Mouse (Mus musculus): ENCODE measurements around the gene Hsd3b7. TPM values are rescaled to one million over a fixed set of nuclear protein-coding genes. Genes with fewer than 3 reads are reported as not detected.
A peak's percentile ranks its signal among the peaks of the same experiment; 100 is the strongest.

The Hsd3b7 gene
- polyA plus RNA-seq, 1 experiment from 2014 or later: 55.8 TPM

- WGBS: 44% methylated on average over 13 of the region's 13 CpGs
- no peak overlapping the region for H3K9ac ChIP-seq (replicated peaks; ENCODE audit: low read depth)
- no peak overlapping the region for H3K4me2 ChIP-seq (replicated peaks; ENCODE audit: low read depth, low read length)
- ATAC-seq: no peak
- TF ChIP-seq CTCF (IDR thresholded peaks at IDR 0.05) (peak; percentile 46), EP300 (IDR thresholded peaks at IDR 0.05) (no peak)
- DNase-seq (ENCODE audit: low spot score): no peak
- H3K9me3 ChIP-seq (ENCODE audit: low read length): no peaks in the 10 kb centered on the region
- H3K27ac ChIP-seq (ENCODE audit: low read length): no peak overlapping the region
- no peaks in the 10 kb centered on the region for H3K36me3 ChIP-seq (ENCODE audit: insufficient read depth, low read length)
- H3K27me3 ChIP-seq (replicated peaks; ENCODE audit: insufficient read depth, low read length): no peaks in the 10 kb centered on the region
- H3K4me3 ChIP-seq (ENCODE audit: low read depth, low read length): no peak overlapping the region
- peaks cover 10% of the 10 kb centered on the region for H3K4me1 ChIP-seq (ENCODE audit: insufficient read depth, low read depth, low read length)
Observed at GRCm38 (mm10) chr7:127768346-127768996, 31.9 kb upstream of the Hsd3b7 start.

- Histone ChIP-seq H3K4me1 (ENCODE audit: insufficient read depth, low read depth, low read length) (peaks cover 10% of the 10 kb centered on the region), H3K27ac (ENCODE audit: low read length) (peak overlapping the region; percentile 93), H3K4me2 (replicated peaks; ENCODE audit: low read depth, low read length) (peak overlapping the region; percentile 95), H3K36me3 (ENCODE audit: insufficient read depth, low read length) (no peaks in the 10 kb centered on the region), H3K4me3 (ENCODE audit: low read depth, low read length) (peak overlapping the region; percentile 81), H3K27me3 (replicated peaks; ENCODE audit: insufficient read depth, low read length) (no peaks in the 10 kb centered on the region), H3K9ac (replicated peaks; ENCODE audit: low read depth) (peak overlapping the region; percentile 87), H3K9me3 (ENCODE audit: low read length) (no peaks in the 10 kb centered on the region)
- DNase-seq (ENCODE audit: low spot score) (peak; percentile 100), ATAC-seq (peak; percentile 92)
- under 1% methylated on average over 16 of the region's 16 CpGs for WGBS
- TF ChIP-seq CTCF (IDR thresholded peaks at IDR 0.05): no peak
- TF ChIP-seq EP300 (IDR thresholded peaks at IDR 0.05): peak; percentile 17; the same call in 1 of the 2 replicates
Observed at GRCm38 (mm10) chr7:127768997-127769593, 31.3 kb upstream of the Hsd3b7 start.

GRCm38 (mm10) chr7:127769651-127770038 is 30.8 kb upstream of the Hsd3b7 start, which contains the start of gene Orai3:
TSS of gene Orai3 (plus strand) at chr7:127769815.
- H3K4me2 ChIP-seq (replicated peaks; ENCODE audit: low read depth, low read length): peak within 1 kb of the TSS; percentile 95
- no peak for TF ChIP-seq CTCF (IDR thresholded peaks at IDR 0.05)
- no peak; the same call in 1 of the 2 replicates for TF ChIP-seq EP300 (IDR thresholded peaks at IDR 0.05)
- peaks cover 10% of the 10 kb centered on the region for H3K4me1 ChIP-seq (ENCODE audit: insufficient read depth, low read depth, low read length)
- no peaks in the 10 kb centered on the region for H3K27me3 ChIP-seq (replicated peaks; ENCODE audit: insufficient read depth, low read length)
- no peaks in the 10 kb centered on the region for H3K36me3 ChIP-seq (ENCODE audit: insufficient read depth, low read length)
- H3K27ac ChIP-seq (ENCODE audit: low read length): peak within 1 kb of the TSS; percentile 93
- peak within 1 kb of the TSS; percentile 87 for H3K9ac ChIP-seq (replicated peaks; ENCODE audit: low read depth)
- 0% methylated on average over 24 of the region's 24 CpGs for WGBS
- DNase-seq (ENCODE audit: low spot score) (peak; percentile 95), ATAC-seq (peak; percentile 85)
- H3K9me3 ChIP-seq (ENCODE audit: low read length): no peaks in the 10 kb centered on the region
- peak within 1 kb of the TSS; percentile 81 for H3K4me3 ChIP-seq (ENCODE audit: low read depth, low read length)

GRCm38 (mm10) chr7:127770039-127770905 is 30.1 kb upstream of the Hsd3b7 start:
- no peaks in the 10 kb centered on the region for H3K36me3 ChIP-seq (ENCODE audit: insufficient read depth, low read length)
- peaks cover 10% of the 10 kb centered on the region for H3K4me1 ChIP-seq (ENCODE audit: insufficient read depth, low read depth, low read length)
- ATAC-seq: peak; percentile 9
- DNase-seq (ENCODE audit: low spot score): peak; percentile 24
- H3K4me3 ChIP-seq (ENCODE audit: low read depth, low read length): peak overlapping the region; percentile 81
- peak overlapping the region; percentile 87 for H3K9ac ChIP-seq (replicated peaks; ENCODE audit: low read depth)
- WGBS: 1% methylated on average over 27 of the region's 27 CpGs
- H3K4me2 ChIP-seq (replicated peaks; ENCODE audit: low read depth, low read length): peak overlapping the region; percentile 95
- no peaks in the 10 kb centered on the region for H3K27me3 ChIP-seq (replicated peaks; ENCODE audit: insufficient read depth, low read length)
- H3K9me3 ChIP-seq (ENCODE audit: low read length): no peaks in the 10 kb centered on the region
- 0 out of 2 replicates have a peak, but pooled peaks have one; percentile 2 for TF ChIP-seq EP300 (IDR thresholded peaks at IDR 0.05)
- TF ChIP-seq CTCF (IDR thresholded peaks at IDR 0.05): no peak
- peak overlapping the region; percentile 93 for H3K27ac ChIP-seq (ENCODE audit: low read length)

GRCm38 (mm10) chr7:127771262-127771661 is 29.1 kb upstream of the Hsd3b7 start:
- ATAC-seq: no peak
- no peak overlapping the region for H3K9ac ChIP-seq (replicated peaks; ENCODE audit: low read depth)
- WGBS: 63% methylated on average over 5 of the region's 5 CpGs
- H3K27ac ChIP-seq (ENCODE audit: low read length): no peak overlapping the region
- no peaks in the 10 kb centered on the region for H3K9me3 ChIP-seq (ENCODE audit: low read length)
- DNase-seq (ENCODE audit: low spot score): no peak
- no peak overlapping the region for H3K4me2 ChIP-seq (replicated peaks; ENCODE audit: low read depth, low read length)
- TF ChIP-seq EP300 (IDR thresholded peaks at IDR 0.05): no peak
- no peak for TF ChIP-seq CTCF (IDR thresholded peaks at IDR 0.05)
- H3K4me1 ChIP-seq (ENCODE audit: insufficient read depth, low read depth, low read length): peaks cover 10% of the 10 kb centered on the region
- H3K36me3 ChIP-seq (ENCODE audit: insufficient read depth, low read length): no peaks in the 10 kb centered on the region
- no peak overlapping the region for H3K4me3 ChIP-seq (ENCODE audit: low read depth, low read length)
- no peaks in the 10 kb centered on the region for H3K27me3 ChIP-seq (replicated peaks; ENCODE audit: insufficient read depth, low read length)

GRCm38 (mm10) chr7:127772080-127772479 is 28.3 kb upstream of the Hsd3b7 start:
- Histone ChIP-seq H3K9me3 (ENCODE audit: low read length) (no peaks in the 10 kb centered on the region), H3K4me1 (ENCODE audit: insufficient read depth, low read depth, low read length) (peaks cover 10% of the 10 kb centered on the region), H3K27ac (ENCODE audit: low read length) (no peak overlapping the region), H3K9ac (replicated peaks; ENCODE audit: low read depth) (no peak overlapping the region), H3K4me2 (replicated peaks; ENCODE audit: low read depth, low read length) (no peak overlapping the region), H3K36me3 (ENCODE audit: insufficient read depth, low read length) (no peaks in the 10 kb centered on the region), H3K4me3 (ENCODE audit: low read depth, low read length) (no peak overlapping the region), H3K27me3 (replicated peaks; ENCODE audit: insufficient read depth, low read length) (no peaks in the 10 kb centered on the region)
- TF ChIP-seq EP300 (IDR thresholded peaks at IDR 0.05) (no peak), CTCF (IDR thresholded peaks at IDR 0.05) (no peak)
- ATAC-seq (no peak), DNase-seq (ENCODE audit: low spot score) (no peak)
- WGBS: 50% methylated on average over 3 of the region's 3 CpGs
